Mouse (Mus musculus) left cerebral cortex, postnatal 10 days (tissue): ENCODE data around the gene Olfr869. TPM values are rescaled to one million over a fixed set of nuclear protein-coding genes. Genes with fewer than 3 reads are reported as not detected.

Experiments
- DNase-seq, 2 experiments: peaks; one replicate each; pipeline ENCODE4 v3.0.0; 2021 to 2022; ENCODE audit warnings: low spot score in 2 of 2, mixed read lengths in 1 of 2; ENCODE audit errors: extremely low spot score in 1 of 2
- intact Hi-C: fragments of 180-260 bp; cut with DNase I; formaldehyde crosslinking; loops from one replicate; pipeline ENCODE4 v1.15.1; 2025
- total RNA-seq, 2 experiments: library from RNA; stranded (reverse); gene quantifications; 2 replicates each; pipeline ENCODE4 v1.2.3; 2021

The Olfr869 gene
- not detected for total RNA-seq

- intact Hi-C loops: no loop called here
- DNase-seq: no peak
Observed at GRCm38 (mm10) chr9:20128709-20129108, at the start of gene Olfr869. Olfr869 (plus strand) TSS chr9:20129009.

GRCm38 (mm10) chr9:20098326-20098725 is 30.5 kb upstream of the Olfr869 start, which contains the start of gene Olfr868:
Olfr868 (plus strand) TSS chr9:20098626.
- DNase-seq: no peak
- intact Hi-C loops: no loop called here

DNA sequence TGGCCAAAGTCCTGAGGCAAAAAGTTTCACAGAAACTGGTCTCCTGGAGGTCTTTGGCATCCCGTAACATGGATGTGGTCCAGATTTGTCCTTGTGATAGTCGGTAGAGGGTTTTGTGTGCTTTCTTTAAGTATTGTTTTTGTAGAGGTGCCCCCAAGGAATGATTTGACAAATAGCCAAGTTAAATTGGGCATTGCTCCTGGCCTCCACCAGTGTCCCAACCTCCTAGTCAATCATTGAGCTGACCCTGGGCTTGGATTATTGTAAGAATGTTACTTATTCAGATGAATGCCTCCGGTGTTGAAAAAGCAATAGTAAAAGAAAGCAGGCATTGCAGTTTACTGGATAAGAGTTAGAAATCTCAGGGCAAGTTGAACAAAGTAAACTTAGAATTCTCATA is 20.9 kb downstream of the Olfr869 start:
- no peak for DNase-seq
- intact Hi-C loops: no loop called here

- intact Hi-C loops: no loop called here
- no peak for DNase-seq
Observed at GRCm38 (mm10) chr9:20173957-20174356, 45.1 kb downstream of the Olfr869 start, which contains the start of gene Olfr870. Olfr870 (minus strand) TSS chr9:20174057.

DNA sequence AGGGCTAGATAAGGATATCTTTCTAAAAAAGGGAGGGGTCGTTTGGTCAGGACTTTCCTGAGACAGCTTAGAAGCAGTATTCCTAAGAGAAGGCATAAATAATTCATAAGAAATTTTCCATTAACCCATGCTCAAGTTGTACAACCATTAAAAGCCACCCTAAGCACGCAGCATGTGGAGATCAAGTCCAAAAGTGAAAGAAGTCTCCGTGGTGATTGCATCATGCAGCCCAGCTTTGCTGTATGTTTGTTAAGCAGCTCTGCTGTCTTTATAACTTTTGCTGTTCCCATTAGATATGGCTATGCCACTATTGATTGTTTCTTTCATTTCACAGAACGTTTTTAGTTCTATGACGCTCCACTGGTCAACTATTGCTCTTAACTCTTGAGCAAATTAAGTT is 50.7 kb downstream of the Olfr869 start:
- intact Hi-C loops: no loop called here
- DNase-seq: no peak

Other genes with a start within 250 kb of the Olfr869 start
- not detected for gene Olfr862, start 241.0 kb upstream of the Olfr869 start, total RNA-seq
- gene Olfr77, start 212.1 kb upstream of the Olfr869 start, total RNA-seq: not detected
- not detected for gene Olfr866, start 101.0 kb upstream of the Olfr869 start, total RNA-seq
- not detected for gene Olfr867, start 71.4 kb upstream of the Olfr869 start, total RNA-seq
- gene Olfr868, start 30.4 kb upstream of the Olfr869 start, total RNA-seq: not detected
- not detected for gene Olfr870, start 45.0 kb downstream of the Olfr869 start, total RNA-seq
- not detected for gene Olfr871, start 83.2 kb downstream of the Olfr869 start, total RNA-seq
- not detected for gene Olfr872, start 108.1 kb downstream of the Olfr869 start, total RNA-seq
- gene Olfr39, start 153.3 kb downstream of the Olfr869 start, total RNA-seq: not detected
- gene Olfr873, start 169.5 kb downstream of the Olfr869 start, total RNA-seq: not detected
- gene Olfr18, start 207.1 kb downstream of the Olfr869 start, total RNA-seq: not detected